Mouse (Mus musculus) bone marrow, adult 2 months (tissue): ENCODE data around the gene Fgfr2. TPM values are rescaled to one million over a fixed set of nuclear protein-coding genes. Genes with fewer than 3 reads are reported as not detected.

Experiments used
- H3K27ac ChIP-seq: fragments of 200-500 bp; 2 replicates; pipeline ENCODE4 v1.5.1; 2012; ENCODE audit warnings: low read depth, mild to moderate bottlenecking, control low read depth, inconsistent platforms, low read length; ENCODE audit not compliant: control insufficient read depth, poor library complexity, insufficient read depth
- H3K4me1 ChIP-seq: fragments of 200-500 bp; 2 replicates; pipeline ENCODE4 v1.6.1; 2011; ENCODE audit warnings: low read length; ENCODE audit not compliant: control insufficient read depth, insufficient read depth
- H3K4me3 ChIP-seq: fragments of 200-500 bp; replicated peaks from 2 replicates; pipeline ENCODE3; 2011; ENCODE audit warnings: mild to moderate bottlenecking, low read depth, low read length, control low read depth; ENCODE audit not compliant: control insufficient read depth
- CTCF ChIP-seq: fragments of 200-500 bp; IDR thresholded peaks from 2 replicates; pipeline ENCODE4 v1.5.1; 2011; ENCODE audit warnings: low read length, control low read depth; ENCODE audit not compliant: control insufficient read depth, insufficient read depth
- POLR2A ChIP-seq: fragments of 200-500 bp; IDR thresholded peaks from 2 replicates; pipeline ENCODE4 v1.6.1; 2011; ENCODE audit warnings: low read depth, mild to moderate bottlenecking, control low read depth, low read length, borderline replicate concordance; ENCODE audit not compliant: control insufficient read depth
- WGBS: fragments of 180-500 bp; shearing (Covaris S2); methylation state at CpG from one replicate; pipeline ENCODE4 v1.1.7; 2018; 5-methylcytosine and 5-hydroxymethylcytosine counted together
- polyA plus RNA-seq: library from polyadenylated mRNA; stranded (reverse); fragments of >200 nt; gene quantifications from 2 replicates; pipeline ENCODE4 v1.2.4, GENCODE M21; 2011; ENCODE audit warnings: low replicate concordance; ENCODE audit not compliant: missing spikeins, insufficient read depth, insufficient read length

Fgfr2 gene
- polyA plus RNA-seq, 1 experiment, result 8.2 TPM

GRCm38 (mm10) chr7:131546423-131546822 is 1576.7 kb downstream of the Fgfr2 start:
- Histone ChIP-seq H3K4me3 (no peak overlapping the region), H3K27ac (no peak overlapping the region), H3K4me1 (no peaks in the 10 kb centered on the region)
- WGBS, result 3% methylated on average over 2 of the region's 2 CpGs
- TF ChIP-seq CTCF (no peak), POLR2A (no peak)

- Histone ChIP-seq H3K4me1 (no peaks in the 10 kb centered on the region), H3K4me3 (no peak overlapping the region), H3K27ac (no peak overlapping the region)
- no peak for TF ChIP-seq POLR2A
- TF ChIP-seq CTCF, result no peak
- 6% methylated on average over 13 of the region's 13 CpGs for WGBS
Measured at GRCm38 (mm10) chr7:131545701-131546385, 1577.3 kb downstream of the Fgfr2 start.

- no peak for TF ChIP-seq CTCF
- no peak for TF ChIP-seq POLR2A
- 4% methylated on average over 5 of the region's 5 CpGs for WGBS
- Histone ChIP-seq H3K4me3 (no peak overlapping the region), H3K4me1 (no peaks in the 10 kb centered on the region), H3K27ac (no peak overlapping the region)
Measured at GRCm38 (mm10) chr7:131544871-131545270, 1578.3 kb downstream of the Fgfr2 start.

- TF ChIP-seq CTCF (no peak), POLR2A (no peak)
- no peak overlapping the region for H3K27ac ChIP-seq
- 2% methylated on average over 75 of the region's 75 CpGs for WGBS
- no peaks in the 10 kb centered on the region for H3K4me1 ChIP-seq
- no peak overlapping the region for H3K4me3 ChIP-seq
Measured at GRCm38 (mm10) chr7:131543623-131544481, 1579.3 kb downstream of the Fgfr2 start.

- H3K27ac ChIP-seq, result no peak overlapping the region
- TF ChIP-seq CTCF (no peak), POLR2A (no peak)
Measured at GRCm38 (mm10) chr7:131542872-131543622, 1580.1 kb downstream of the Fgfr2 start.

GRCm38 (mm10) chr7:131542115-131542871 is 1580.9 kb downstream of the Fgfr2 start, which contains the start of gene Hmx3:
TSS of gene Hmx3 (plus strand) at chr7:131542867.
- H3K4me1 ChIP-seq, result no peaks in the 10 kb centered on the region
- H3K4me3 ChIP-seq, result no peak within 1 kb of the TSS
- TF ChIP-seq POLR2A (no peak), CTCF (no peak)
- peak within 1 kb of the TSS; percentile 20; the same call in 1 of the 2 replicates for H3K27ac ChIP-seq
- WGBS, result 2% methylated on average over 65 of the region's 65 CpGs

More at GRCm38 (mm10) chr7:131542872-131543622, 1580.1 kb downstream of the Fgfr2 start:
- Histone ChIP-seq H3K4me3 (no peak overlapping the region), H3K4me1 (no peaks in the 10 kb centered on the region)
- 2% methylated on average over 65 of the region's 71 CpGs for whole genome bisulfite sequencing

- TF ChIP-seq POLR2A (no peak), CTCF (no peak)
- no peaks in the 10 kb centered on the region for H3K4me1 ChIP-seq
- no peak overlapping the region for H3K4me3 ChIP-seq
- no peak overlapping the region for H3K27ac ChIP-seq
- 6% methylated on average over 41 of the region's 41 CpGs for WGBS
Measured at GRCm38 (mm10) chr7:131541184-131542114, 1581.7 kb downstream of the Fgfr2 start.
